Mouse (Mus musculus) adrenal gland, adult (tissue): ENCODE data around the gene Txnrd2.

Experiments used
- DNase-seq, 2 experiments: peaks; one replicate each; pipeline ENCODE4 v3.0.0; 2022 to 2023; ENCODE audit warnings: low spot score in 1 of 2; ENCODE audit not compliant: inconsistent age in 2 of 2

Gene Txnrd2

GRCm38 (mm10) chr16:18443385-18443841 lies 17.2 kb downstream of the Txnrd2 start:
- DNase-seq = peak; percentile 88 to 98

DNA sequence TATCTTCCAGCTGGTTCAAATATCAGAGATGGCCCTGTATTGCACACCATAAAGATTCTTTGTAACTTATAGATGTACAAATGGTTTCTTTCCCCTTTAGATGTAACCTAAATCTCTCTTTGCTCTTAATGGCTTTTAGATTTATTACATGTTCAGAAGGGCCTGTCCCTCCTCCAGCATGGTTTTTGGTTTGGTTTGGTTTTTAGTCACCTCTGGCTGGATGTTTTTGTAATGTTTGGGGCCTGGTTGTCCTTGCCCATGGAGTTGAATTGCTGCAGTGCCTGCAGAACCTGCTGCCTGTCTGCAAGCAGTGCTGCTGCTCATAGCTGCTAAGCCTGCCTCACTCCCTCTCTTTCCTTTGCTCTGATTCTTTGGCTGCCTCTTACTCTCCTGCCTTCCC lies 21.1 kb downstream of the Txnrd2 start:
- no peak for DNase-seq

DNA sequence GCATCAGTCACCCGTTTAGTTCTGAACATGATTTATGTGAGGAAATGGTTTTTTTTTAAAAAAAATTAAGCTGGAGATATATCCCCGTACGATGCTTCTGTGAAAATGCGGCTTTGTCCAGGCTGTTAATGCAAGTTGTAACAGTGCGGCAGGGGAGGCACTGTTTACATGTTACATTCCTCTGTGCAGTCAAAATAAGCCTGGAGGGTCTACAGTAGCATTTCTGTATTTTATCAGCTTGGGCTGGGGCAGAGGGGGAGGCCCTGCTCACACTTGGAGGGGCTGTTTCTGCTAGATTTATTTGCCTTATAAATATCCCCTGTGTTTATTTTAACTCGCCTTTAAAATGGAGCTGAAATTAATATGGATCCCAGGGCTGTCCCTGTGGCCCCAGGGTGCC lies 21.9 kb downstream of the Txnrd2 start:
- no peak for DNase-seq

DNA sequence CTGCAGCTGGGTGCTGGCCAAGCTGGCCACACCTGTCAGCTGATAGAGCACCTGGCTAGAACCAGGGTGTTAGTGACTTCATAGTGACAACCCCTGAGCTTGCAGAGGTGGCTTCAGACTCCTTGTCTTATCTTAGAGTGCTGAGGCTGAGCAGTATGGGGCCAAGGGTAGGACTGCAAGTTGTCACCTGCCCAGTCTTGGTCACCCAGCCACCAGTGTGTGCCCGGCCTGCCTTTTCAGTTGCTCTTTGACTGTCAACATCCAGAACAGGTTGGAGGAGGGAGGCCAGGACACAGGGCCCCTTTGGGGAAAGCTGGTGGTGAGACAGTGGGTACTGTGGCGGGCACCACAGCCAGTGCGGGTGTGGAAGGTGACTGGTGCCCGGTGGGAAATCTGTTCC lies 22.8 kb downstream of the Txnrd2 start:
- DNase-seq = no peak

GRCm38 (mm10) chr16:18451486-18452181 lies 25.4 kb downstream of the Txnrd2 start:
- DNase-seq = peak; percentile 49 to 79

DNA sequence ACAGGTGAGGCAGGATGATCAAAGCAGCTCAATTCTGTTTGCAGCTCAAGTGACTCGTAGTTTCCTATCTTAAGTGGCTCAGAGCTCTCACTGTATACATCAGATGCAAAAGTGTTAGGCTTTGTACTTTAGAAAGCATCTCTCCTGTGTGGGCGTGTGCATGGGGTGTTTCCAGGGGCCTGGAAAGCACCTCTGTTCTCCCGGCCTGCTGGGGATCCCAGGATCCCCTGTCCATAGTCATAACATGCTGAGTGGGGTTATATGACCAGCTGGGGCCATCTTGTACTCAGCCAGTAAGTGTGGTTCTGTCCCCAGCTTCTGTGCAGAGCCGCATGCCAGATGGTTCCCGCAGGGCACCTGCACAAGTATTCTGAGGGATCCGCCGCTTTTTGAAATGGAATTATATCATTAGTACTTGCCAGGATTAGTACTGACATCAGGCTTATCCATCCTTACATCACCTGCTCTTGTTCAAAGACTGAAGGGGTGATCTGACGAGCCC lies 26.2 kb downstream of the Txnrd2 start:
- DNase-seq = no peak

DNA sequence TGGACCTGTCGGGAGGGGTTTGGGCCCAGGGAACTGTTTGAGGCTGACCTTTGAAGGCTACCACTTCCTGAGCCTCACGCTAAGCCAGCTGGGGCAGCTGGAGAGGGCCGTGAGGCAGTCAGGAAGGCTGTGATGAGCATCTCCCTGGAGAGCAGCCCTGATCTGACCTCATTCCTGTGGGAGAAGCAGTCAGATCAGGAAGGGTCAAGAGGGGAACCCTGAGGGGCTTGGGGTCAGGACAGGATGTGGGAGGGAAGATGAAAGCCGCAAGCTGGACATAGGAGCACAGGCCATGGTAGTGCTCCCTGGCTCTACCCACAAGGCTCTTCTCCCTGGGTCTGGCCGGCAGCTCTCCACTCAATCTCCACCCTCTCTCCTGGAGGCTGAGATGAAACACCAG lies 27.7 kb downstream of the Txnrd2 start:
- no peak for DNase-seq

DNA sequence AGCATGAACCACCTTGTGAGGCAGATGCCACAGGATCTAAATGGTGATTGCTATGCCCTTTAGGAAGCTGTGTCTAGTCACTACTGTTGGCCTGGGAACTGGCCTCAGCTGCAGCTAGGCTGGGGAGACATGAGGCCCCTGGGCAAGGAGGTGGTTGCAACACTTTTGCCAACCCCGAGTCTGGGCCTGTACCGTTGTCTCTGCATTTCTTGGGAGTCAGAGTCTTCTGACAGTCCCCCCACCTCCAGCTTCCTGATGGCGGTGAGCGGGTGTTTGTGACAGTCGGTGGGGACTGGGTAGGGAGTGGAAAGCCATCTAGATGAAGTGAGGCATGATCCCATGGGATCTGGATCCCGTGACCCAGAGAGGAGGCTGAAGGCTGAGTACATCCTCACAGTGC lies 29.2 kb downstream of the Txnrd2 start:
- no peak for DNase-seq

DNA sequence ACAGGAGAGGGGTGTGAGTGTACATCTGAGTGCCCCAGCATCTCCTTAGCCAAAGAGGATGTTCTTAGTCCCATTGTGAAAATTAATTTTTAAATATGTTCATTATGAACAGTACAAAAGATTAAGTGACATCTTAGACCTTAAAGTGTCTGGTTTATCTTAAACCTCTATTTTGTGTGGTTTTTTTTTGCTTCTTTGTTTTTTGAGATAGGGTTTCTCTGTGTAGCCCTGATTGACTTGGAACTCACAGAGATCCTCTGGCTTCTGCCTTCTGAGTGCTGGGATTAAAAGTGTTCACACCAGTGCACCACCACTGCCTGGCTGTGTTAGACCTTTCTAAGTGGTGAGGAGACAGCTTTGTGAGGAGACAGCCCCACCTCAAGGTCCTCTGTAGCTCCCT lies 32.5 kb downstream of the Txnrd2 start:
- no peak for DNase-seq

- DNase-seq = peak; percentile 53 to 68
These were observed 33.3 kb downstream of the Txnrd2 start for GRCm38 (mm10) chr16:18459335-18459954.

DNA sequence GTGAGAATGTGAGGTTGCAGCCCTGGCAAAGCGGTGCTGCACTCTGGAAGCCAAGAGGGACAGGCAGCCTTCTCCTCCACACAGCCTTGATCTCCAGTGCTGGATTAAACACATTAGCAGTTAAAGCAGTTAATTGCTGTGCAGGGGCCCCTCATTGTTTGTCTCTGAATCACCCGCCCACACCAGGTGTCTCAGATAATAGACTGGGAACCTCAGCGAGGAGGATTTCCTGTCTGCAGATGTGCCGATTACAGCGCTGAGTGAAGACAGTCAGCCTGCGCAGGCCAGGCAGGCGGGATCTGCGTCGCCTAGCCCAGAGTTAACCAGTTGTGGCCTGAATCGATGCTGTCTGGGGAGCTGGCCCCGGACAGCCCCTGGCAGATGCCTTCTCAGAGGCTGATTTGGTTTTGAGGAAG lies 33.8 kb downstream of the Txnrd2 start:
- DNase-seq = peak in 1 of 2 experiments; percentile 60

- DNase-seq = no peak
These were observed 34.6 kb downstream of the Txnrd2 start for GRCm38 (mm10) chr16:18460826-18461225.

- no peak for DNase-seq
These were observed 35.8 kb downstream of the Txnrd2 start for GRCm38 (mm10) chr16:18462031-18462430.

- DNase-seq = no peak
These were observed 36.4 kb downstream of the Txnrd2 start for GRCm38 (mm10) chr16:18462598-18462997.

GRCm38 (mm10) chr16:18464271-18464670 lies 38.1 kb downstream of the Txnrd2 start:
- DNase-seq = no peak

DNA sequence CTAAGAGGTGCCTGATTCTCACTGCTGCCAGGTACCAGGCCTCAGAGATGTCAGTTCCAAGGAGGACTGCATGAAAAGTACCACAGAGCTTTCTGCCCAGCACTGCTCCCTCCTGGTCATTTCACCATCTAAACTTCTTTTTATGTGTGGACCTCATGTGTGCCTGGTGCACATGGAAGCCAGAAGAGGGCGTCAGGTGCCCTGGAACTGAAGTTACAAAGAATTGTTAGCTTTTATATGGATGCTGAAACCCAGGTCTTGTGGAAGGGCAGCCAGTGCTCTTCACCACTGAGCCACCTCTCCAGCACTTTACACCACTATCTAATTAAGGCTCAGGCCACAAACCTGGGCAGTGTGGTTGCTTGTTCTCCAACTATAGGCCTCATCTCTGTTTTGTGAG lies 44.6 kb downstream of the Txnrd2 start:
- no peak for DNase-seq

GRCm38 (mm10) chr16:18471381-18471955 lies 45.3 kb downstream of the Txnrd2 start:
- DNase-seq = no peak

DNA sequence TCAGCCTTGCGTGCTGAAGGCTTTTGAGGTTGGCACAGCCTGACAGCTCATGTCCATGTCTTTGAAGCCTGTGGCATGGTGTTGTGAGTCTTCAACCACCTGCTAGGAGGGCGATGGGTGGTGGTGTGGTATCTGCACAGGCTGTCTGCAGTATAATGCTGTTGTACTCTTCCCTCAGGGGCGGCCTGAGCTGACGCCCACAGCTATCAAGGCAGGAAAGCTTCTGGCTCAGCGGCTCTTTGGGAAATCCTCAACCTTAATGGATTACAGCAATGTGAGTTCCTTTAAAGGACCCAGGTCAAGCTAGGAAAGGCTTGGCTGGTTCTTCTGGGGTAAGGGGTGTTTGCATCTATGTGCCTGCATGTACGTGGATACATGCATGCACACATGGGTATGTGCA lies 45.8 kb downstream of the Txnrd2 start:
- no peak for DNase-seq

GRCm38 (mm10) chr16:18472416-18472815 lies 46.2 kb downstream of the Txnrd2 start:
- DNase-seq = no peak

DNA sequence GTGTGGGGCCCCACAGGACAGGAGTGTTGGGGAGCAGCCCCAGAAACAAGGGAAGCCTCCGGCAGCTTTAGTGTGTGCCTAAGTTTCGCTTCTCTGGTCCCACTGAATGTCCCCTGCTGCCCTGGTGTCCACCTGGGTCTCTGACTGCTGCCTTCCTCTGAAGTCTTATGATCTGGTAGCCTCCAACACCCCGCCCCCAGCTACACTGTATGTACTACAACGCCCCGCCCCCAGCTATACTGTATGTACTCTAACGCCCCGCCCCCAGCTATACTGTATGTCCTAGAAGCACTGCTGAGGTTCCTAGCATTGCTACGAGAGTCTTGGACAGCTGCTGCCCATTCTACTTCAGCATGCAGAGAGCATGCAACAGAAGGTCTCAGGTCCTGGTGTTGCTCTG lies 46.8 kb downstream of the Txnrd2 start:
- no peak for DNase-seq

DNA sequence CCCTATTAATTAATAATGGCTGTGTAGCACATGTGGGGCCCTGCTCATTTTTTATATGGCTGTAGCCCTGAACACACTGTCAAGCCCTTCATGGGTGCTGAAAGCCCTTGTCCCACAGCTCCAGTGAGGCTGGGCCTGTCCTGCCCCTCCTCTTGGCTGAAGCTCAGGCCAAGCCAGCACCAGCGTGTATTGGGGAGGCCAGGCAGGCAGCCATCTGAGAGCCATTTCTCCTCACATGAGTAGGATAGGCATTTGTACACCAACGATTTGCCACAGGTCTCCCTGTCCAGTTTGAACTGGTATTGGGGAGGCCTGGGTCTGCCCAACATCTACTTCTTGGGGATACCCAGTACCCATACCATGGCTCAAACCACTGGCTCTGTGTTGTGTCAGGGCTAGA lies 47.8 kb downstream of the Txnrd2 start:
- DNase-seq = no peak

DNA sequence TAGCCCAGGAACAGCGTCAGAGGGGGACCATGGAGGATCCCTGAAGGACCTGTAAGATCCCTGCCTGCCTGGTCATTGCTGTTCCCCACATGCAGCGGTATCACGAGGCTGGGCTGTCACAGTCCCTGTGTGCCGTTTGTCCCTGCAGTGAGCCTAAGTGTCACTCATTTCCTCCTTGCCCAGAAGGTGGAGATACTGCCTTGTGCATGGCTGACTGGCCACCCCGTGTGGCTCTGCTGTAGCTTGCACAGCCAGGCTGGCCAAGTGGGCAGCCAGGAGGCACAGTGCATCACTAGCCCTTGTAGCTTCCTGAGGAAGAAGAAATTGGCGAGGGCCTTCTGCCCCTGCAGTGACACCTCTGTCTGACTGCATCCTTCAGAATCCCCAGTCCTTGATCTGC lies 51.8 kb downstream of the Txnrd2 start:
- DNase-seq = no peak
